Mouse (Mus musculus) adrenal gland, adult 8-10 months (tissue): Measurements from ENCODE around the gene Pdk2. TPM values are rescaled to one million over a fixed set of nuclear protein-coding genes. Genes with fewer than 3 reads are reported as not detected.

Source experiments
- DNase-seq: peaks from one replicate; pipeline ENCODE4 v3.0.0; 2022
- total RNA-seq, 4 experiments: library from RNA; stranded (reverse); gene quantifications; 2 replicates each; pipeline ENCODE4 v1.2.4; 2022

Gene Pdk2
- 10 to 100 TPM; 60.9 to 90.5 (median 76.0) TPM for total RNA-seq

GRCm38 (mm10) chr11:95041139-95041609 is at the start of gene Pdk2:
TSS of gene Pdk2 (minus strand) at chr11:95041354.
- DNase-seq: peak; percentile 97

- peak; percentile 62 for DNase-seq
Observed at GRCm38 (mm10) chr11:95088857-95089779, 48.0 kb upstream of the Pdk2 start.

GRCm38 (mm10) chr11:95088286-95088685 is 47.1 kb upstream of the Pdk2 start:
- no peak for DNase-seq

GRCm38 (mm10) chr11:95087301-95088228 is 46.4 kb upstream of the Pdk2 start:
- no peak for DNase-seq

- DNase-seq: no peak
Observed at GRCm38 (mm10) chr11:95086229-95086628, 45.1 kb upstream of the Pdk2 start.

GRCm38 (mm10) chr11:95085710-95086109 is 44.6 kb upstream of the Pdk2 start:
- no peak for DNase-seq

GRCm38 (mm10) chr11:95084811-95085382 is 43.7 kb upstream of the Pdk2 start:
- DNase-seq: no peak

GRCm38 (mm10) chr11:95084175-95084574 is 43.0 kb upstream of the Pdk2 start:
- no peak for DNase-seq

GRCm38 (mm10) chr11:95082896-95083295 is 41.7 kb upstream of the Pdk2 start:
- DNase-seq: no peak

- no peak for DNase-seq
Observed at GRCm38 (mm10) chr11:95080783-95081182, 39.6 kb upstream of the Pdk2 start.

- peak; percentile 73 for DNase-seq
Observed at GRCm38 (mm10) chr11:95079256-95079875, 38.2 kb upstream of the Pdk2 start.

- DNase-seq: no peak
Observed at GRCm38 (mm10) chr11:95077956-95078355, 36.8 kb upstream of the Pdk2 start.

GRCm38 (mm10) chr11:95076536-95077111 is 35.5 kb upstream of the Pdk2 start, which contains the start of gene Itga3:
TSS of gene Itga3 (minus strand) at chr11:95076801.
- DNase-seq: peak; percentile 77

GRCm38 (mm10) chr11:95076041-95076535 is 34.9 kb upstream of the Pdk2 start:
- peak; percentile 58 for DNase-seq

GRCm38 (mm10) chr11:95075197-95076040 is 34.3 kb upstream of the Pdk2 start:
- no peak for DNase-seq

- DNase-seq: no peak
Observed at GRCm38 (mm10) chr11:95074694-95075093, 33.5 kb upstream of the Pdk2 start.

GRCm38 (mm10) chr11:95073835-95074234 is 32.7 kb upstream of the Pdk2 start:
- DNase-seq: no peak

GRCm38 (mm10) chr11:95072804-95073203 is 31.6 kb upstream of the Pdk2 start:
- DNase-seq: no peak

- no peak for DNase-seq
Observed at GRCm38 (mm10) chr11:95072136-95072535, 31.0 kb upstream of the Pdk2 start.

- no peak for DNase-seq
Observed at GRCm38 (mm10) chr11:95071266-95071665, 30.1 kb upstream of the Pdk2 start.
